Mouse (Mus musculus) spleen, adult 2 months (tissue): ENCODE data around the gene Mrpl37. TPM values are rescaled to one million over a fixed set of nuclear protein-coding genes. Genes with fewer than 3 reads are reported as not detected.

Source experiments
- DNase-seq, 2 experiments: peaks; one replicate each; pipeline versions ENCODE4 v3.0.0 to v3.0.0-alpha.2; 2012 to 2021; ENCODE audit warnings: low spot score in 2 of 2, low read depth in 1 of 2
- H3K27ac ChIP-seq: fragments of 200-500 bp; 2 replicates; pipeline ENCODE4 v1.5.1; 2012; ENCODE audit warnings: low read length, inconsistent platforms; ENCODE audit not compliant: insufficient read depth
- H3K27me3 ChIP-seq: fragments of 200-500 bp; 2 replicates; pipeline ENCODE4 v1.6.1; 2012; ENCODE audit warnings: mild to moderate bottlenecking, moderate library complexity, low read length, inconsistent platforms; ENCODE audit not compliant: control insufficient read depth, insufficient read depth
- H3K36me3 ChIP-seq: fragments of 200-500 bp; 2 replicates; pipeline ENCODE4 v1.6.1; 2012; ENCODE audit warnings: mild to moderate bottlenecking, low read length, inconsistent platforms; ENCODE audit not compliant: control insufficient read depth, insufficient read depth
- H3K4me1 ChIP-seq: fragments of 200-500 bp; 2 replicates; pipeline ENCODE4 v1.6.1; 2011; ENCODE audit warnings: inconsistent platforms; ENCODE audit not compliant: control insufficient read depth, insufficient read depth, insufficient read length
- H3K4me3 ChIP-seq: fragments of 200-500 bp; 2 replicates; pipeline ENCODE4 v1.5.1; 2011; ENCODE audit warnings: mild to moderate bottlenecking, inconsistent platforms; ENCODE audit not compliant: insufficient read depth, insufficient read length; ENCODE audit errors: extremely low read depth
- CTCF ChIP-seq: fragments of 200-500 bp; IDR thresholded peaks from 2 replicates; pipeline ENCODE4 v1.5.1; 2011; ENCODE audit warnings: mild to moderate bottlenecking, inconsistent platforms; ENCODE audit not compliant: insufficient read depth, insufficient read length, insufficient replicate concordance; ENCODE audit errors: extremely low read depth
- POLR2A ChIP-seq: fragments of 200-500 bp; IDR thresholded peaks from 2 replicates; pipeline ENCODE4 v1.6.1; 2011; ENCODE audit warnings: low read depth, low read length, inconsistent platforms
- WGBS: fragments of 180-500 bp; shearing (Covaris S2); methylation state at CpG from one replicate; pipeline ENCODE4 v1.1.7; 2018; 5-methylcytosine and 5-hydroxymethylcytosine counted together
- polyA plus RNA-seq: library from polyadenylated mRNA; depleted of rRNA; stranded (reverse); fragments of >200 nt; gene quantifications from 2 replicates; pipeline ENCODE4 v1.2.3, GENCODE M21; 2012

The Mrpl37 gene
- polyA plus RNA-seq, 1 experiment: 31.9 TPM

DNA sequence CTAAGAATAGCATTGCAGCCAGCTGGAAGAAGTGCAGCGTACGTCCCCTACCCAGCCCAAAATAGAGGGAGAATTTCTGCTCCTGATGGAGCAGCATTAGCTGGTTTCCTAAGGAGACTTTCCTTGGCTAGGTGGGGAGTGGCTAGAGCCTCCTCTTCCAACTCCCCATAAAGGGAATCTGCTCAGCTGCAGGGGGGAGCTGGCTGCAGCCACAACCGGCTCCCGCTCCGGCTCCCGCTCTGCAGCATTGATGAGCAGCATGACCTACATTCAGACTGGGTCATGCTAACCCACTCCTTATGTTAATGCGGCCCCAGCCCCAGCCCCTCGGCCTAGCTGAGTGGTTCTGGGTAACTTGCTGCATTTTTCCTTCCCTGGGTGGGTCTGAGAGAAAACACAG lies 27.4 kb downstream of the Mrpl37 start:
- no peaks in the 10 kb centered on the region for H3K27me3 ChIP-seq
- WGBS: 95% methylated on average over 8 of the region's 8 CpGs
- H3K4me3 ChIP-seq: no peak overlapping the region
- H3K36me3 ChIP-seq: peaks cover 5% of the 10 kb centered on the region
- DNase-seq: no peak
- H3K27ac ChIP-seq: no peak overlapping the region
- H3K4me1 ChIP-seq: no peaks in the 10 kb centered on the region
- no peak for TF ChIP-seq POLR2A
- TF ChIP-seq CTCF: no peak

DNA sequence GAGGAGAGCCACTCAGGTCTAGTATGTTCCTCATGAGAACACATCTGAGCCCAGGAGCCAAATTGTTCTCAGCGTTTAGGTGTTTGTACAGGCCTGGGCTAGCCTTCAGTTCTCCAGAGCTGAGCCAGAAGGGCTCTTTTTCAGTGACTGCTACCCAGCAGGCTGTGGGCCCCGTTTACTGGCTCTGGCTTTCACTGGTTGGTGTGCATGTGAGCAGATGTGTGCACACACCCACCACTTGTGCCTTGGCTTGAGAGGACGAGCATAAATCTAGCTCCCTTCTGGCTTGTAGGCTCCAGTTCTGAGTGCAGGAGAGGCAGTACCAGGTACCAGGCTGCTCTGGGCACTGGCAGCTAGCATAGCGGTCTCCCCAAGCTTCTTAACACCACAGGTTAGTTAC lies 28.4 kb downstream of the Mrpl37 start:
- H3K36me3 ChIP-seq: peaks cover 5% of the 10 kb centered on the region
- no peaks in the 10 kb centered on the region for H3K27me3 ChIP-seq
- WGBS: 95% methylated on average over 4 of the region's 4 CpGs
- no peak for DNase-seq
- no peak overlapping the region for H3K4me3 ChIP-seq
- H3K4me1 ChIP-seq: no peaks in the 10 kb centered on the region
- no peak overlapping the region for H3K27ac ChIP-seq
- TF ChIP-seq POLR2A (no peak), CTCF (no peak)

DNA sequence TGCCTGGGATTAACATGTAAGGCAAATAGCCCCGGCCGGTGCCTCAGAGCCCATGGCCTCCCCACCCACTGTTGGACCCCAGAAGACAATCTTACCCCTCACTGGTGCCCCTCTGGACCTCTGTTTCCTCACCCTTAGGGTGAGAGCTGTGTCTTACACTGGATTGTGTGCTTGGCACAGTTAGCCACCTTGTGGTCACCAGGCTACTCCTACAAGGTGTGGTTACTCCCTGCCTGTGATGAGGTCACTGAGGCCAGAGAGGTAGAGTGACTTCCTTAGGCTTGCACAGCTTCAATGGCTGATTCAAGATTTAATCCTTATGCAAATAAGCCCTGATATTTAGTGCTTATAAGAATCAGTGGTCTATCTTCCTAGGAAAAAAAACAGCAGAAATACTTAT lies 29.7 kb downstream of the Mrpl37 start:
- no peaks in the 10 kb centered on the region for H3K4me1 ChIP-seq
- peaks cover 5% of the 10 kb centered on the region for H3K36me3 ChIP-seq
- H3K4me3 ChIP-seq: no peak overlapping the region
- no peak for DNase-seq
- WGBS: 93% methylated on average over 2 of the region's 2 CpGs
- TF ChIP-seq POLR2A: no peak
- no peak for TF ChIP-seq CTCF
- no peak overlapping the region for H3K27ac ChIP-seq
- H3K27me3 ChIP-seq: no peaks in the 10 kb centered on the region

DNA sequence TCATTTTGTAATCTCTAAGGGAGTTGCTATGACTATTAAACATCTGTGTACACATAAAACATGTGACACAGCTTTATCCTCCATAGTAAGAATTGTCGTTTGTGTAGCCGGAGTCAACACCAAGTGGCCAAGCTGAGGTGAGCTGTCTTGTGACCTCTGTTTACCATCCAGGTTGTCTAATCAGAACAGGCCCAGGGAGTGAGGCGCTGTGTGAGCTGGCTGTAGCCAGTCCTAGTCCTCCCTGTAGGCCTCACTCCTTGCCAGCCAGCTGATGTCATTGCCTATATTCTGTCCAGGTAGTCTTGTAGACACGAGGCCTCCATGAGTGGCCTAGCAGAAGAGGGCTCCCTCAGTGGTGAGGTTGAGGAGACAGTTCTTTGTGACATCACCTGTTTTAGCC lies 31.0 kb downstream of the Mrpl37 start:
- TF ChIP-seq CTCF (no peak), POLR2A (no peak)
- Histone ChIP-seq H3K27me3 (no peaks in the 10 kb centered on the region), H3K36me3 (peaks cover 3% of the 10 kb centered on the region), H3K4me1 (no peaks in the 10 kb centered on the region), H3K27ac (no peak overlapping the region), H3K4me3 (no peak overlapping the region)
- DNase-seq: no peak
- WGBS: 92% methylated on average over 4 of the region's 4 CpGs

DNA sequence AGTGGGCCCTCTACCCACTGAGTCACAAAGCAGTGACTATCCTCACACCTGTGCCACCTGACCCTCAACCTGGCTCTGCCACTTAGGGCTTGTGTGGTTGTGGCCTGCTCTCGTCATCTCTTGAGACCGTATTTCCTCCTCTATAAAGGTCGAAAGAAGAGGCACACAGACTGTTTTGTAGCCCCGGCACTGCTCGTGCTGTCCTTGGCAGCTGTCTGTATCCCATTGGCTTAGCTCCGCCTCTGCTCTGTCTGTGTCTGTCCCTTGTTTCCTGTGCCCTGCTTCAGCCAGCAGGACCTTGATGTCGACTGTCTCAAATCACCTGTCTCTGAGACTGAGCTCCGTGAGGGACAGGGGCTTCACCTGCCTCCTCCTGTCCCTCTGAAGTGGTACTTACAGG lies 40.2 kb downstream of the Mrpl37 start:
- no peaks in the 10 kb centered on the region; the same call in 1 of the 2 replicates for H3K36me3 ChIP-seq
- no peak overlapping the region for H3K27ac ChIP-seq
- no peak for TF ChIP-seq CTCF
- TF ChIP-seq POLR2A: no peak
- WGBS: 79% methylated on average over 8 of the region's 8 CpGs
- H3K27me3 ChIP-seq: no peaks in the 10 kb centered on the region
- H3K4me1 ChIP-seq: no peaks in the 10 kb centered on the region
- no peak for DNase-seq
- H3K4me3 ChIP-seq: no peak overlapping the region

DNA sequence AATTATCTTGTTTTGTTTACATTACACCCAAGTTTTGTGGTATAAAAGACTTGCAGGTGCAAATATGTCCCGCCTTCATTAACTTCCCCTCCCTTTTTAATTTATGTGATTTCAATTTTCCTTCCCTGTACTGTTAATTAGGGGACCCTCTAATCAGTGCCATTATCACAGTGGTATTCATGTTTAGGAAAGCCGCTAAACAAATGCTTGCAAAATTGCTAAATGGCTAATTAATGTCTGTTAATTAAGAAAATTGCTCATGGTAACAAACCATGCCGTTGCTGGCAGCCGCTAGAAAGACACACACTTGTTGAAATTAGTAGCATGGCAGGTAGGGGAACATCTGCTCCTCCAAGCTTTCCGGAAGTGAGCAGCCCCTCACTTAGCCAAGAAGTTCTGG lies 41.3 kb downstream of the Mrpl37 start:
- no peak for DNase-seq
- H3K27me3 ChIP-seq: no peaks in the 10 kb centered on the region
- no peaks in the 10 kb centered on the region for H3K4me1 ChIP-seq
- WGBS: 94% methylated on average over 5 of the region's 5 CpGs
- H3K36me3 ChIP-seq: no peaks in the 10 kb centered on the region
- TF ChIP-seq POLR2A (no peak), CTCF (no peak)
- H3K27ac ChIP-seq: no peak overlapping the region
- no peak overlapping the region for H3K4me3 ChIP-seq

DNA sequence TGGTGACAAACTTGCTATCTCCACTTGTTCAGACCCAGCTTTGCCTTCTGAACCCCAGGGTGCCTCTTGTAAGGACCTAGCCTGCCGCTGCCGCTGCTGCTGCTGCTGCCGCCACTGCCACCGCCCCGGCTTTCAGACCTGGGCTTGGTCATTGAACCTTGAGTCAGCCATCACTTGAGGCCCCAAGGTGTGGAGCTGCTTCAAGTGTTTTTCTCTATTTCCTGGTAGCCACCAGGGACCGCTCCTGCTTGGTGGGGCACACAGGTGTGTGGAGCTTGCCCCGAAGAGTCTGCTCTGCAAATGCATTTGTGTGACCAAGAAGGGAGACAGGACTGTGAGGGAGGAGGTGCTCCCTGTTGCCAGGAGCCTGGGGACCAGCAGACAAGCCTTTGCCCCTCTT lies 41.8 kb downstream of the Mrpl37 start:
- Histone ChIP-seq H3K36me3 (no peaks in the 10 kb centered on the region), H3K4me1 (no peaks in the 10 kb centered on the region), H3K27me3 (no peaks in the 10 kb centered on the region), H3K4me3 (no peak overlapping the region), H3K27ac (no peak overlapping the region)
- DNase-seq: no peak
- WGBS: 96% methylated on average over 7 of the region's 7 CpGs
- no peak for TF ChIP-seq POLR2A
- no peak for TF ChIP-seq CTCF
